Mouse (Mus musculus) testis, adult 2 months (tissue): Measurements from ENCODE around the gene Wdr62. TPM values are rescaled to one million over a fixed set of nuclear protein-coding genes. Genes with fewer than 3 reads are reported as not detected.

Experiments used
- H3K27ac ChIP-seq: fragments of 200-500 bp; 2 replicates; pipeline ENCODE4 v1.5.1; 2012; ENCODE audit warnings: low read depth, low read length; ENCODE audit not compliant: control insufficient read depth, insufficient read depth
- H3K27me3 ChIP-seq: fragments of 200-500 bp; 2 replicates; pipeline ENCODE4 v1.6.1; 2012; ENCODE audit warnings: mild to moderate bottlenecking, low read length, moderate library complexity; ENCODE audit not compliant: control insufficient read depth, insufficient read depth
- H3K36me3 ChIP-seq: fragments of 200-500 bp; 2 replicates; pipeline ENCODE4 v1.6.1; 2012; ENCODE audit warnings: mild to moderate bottlenecking, low read length; ENCODE audit not compliant: control insufficient read depth, insufficient read depth
- H3K4me1 ChIP-seq: fragments of 200-500 bp; 2 replicates; pipeline ENCODE4 v1.6.1; 2012; ENCODE audit warnings: low read length; ENCODE audit not compliant: control insufficient read depth, insufficient read depth
- H3K4me3 ChIP-seq: fragments of 200-500 bp; 2 replicates; pipeline ENCODE4 v1.5.1; 2012; ENCODE audit warnings: low read depth, mild to moderate bottlenecking, low read length, moderate library complexity, mixed read lengths; ENCODE audit not compliant: control insufficient read depth
- CTCF ChIP-seq: fragments of 200-500 bp; IDR thresholded peaks from 2 replicates; pipeline ENCODE4 v1.5.1; 2012; ENCODE audit warnings: low read depth, mild to moderate bottlenecking, inconsistent platforms, low read length, moderate library complexity; ENCODE audit not compliant: control insufficient read depth, insufficient read depth, insufficient replicate concordance
- POLR2A ChIP-seq: fragments of 200-500 bp; IDR thresholded peaks from 2 replicates; pipeline ENCODE4 v1.6.1; 2012; ENCODE audit warnings: low read depth, mild to moderate bottlenecking, inconsistent platforms, low read length, moderate library complexity; ENCODE audit not compliant: control insufficient read depth
- polyA plus RNA-seq: library from polyadenylated mRNA; depleted of rRNA; stranded (reverse); fragments of >200 nt; gene quantifications from 2 replicates; pipeline ENCODE4 v1.2.3, GENCODE M21; 2012; rRNA removed

The Wdr62 gene
- polyA plus RNA-seq, 1 experiment, result 713 TPM

DNA sequence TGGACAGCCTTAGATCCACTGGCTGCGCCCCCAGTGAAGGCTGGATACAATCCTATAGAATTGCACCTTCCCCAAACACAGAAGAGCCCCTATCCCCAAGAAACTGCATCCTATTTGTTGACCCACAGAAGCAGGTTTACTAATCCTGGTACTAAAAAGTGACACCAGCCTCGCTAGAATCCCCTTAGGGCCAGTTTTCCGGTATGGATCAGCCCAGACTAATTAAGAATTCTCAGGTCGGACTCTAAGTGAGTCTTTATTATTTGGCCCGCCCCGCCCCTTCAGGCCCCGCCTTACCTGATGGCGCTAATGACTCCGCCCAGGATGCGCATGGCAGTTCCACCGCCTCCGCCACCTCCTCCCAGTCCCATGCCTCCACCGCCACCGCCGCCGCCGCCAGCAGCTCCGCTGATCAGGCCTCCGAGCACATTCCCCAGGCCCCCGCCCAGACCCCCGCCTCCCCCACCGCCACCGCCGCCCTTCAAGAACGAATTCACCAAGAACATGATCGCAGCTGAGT, 86.6 kb downstream of the Wdr62 start:
- H3K4me1 ChIP-seq, result peaks cover 31% of the 10 kb centered on the region

DNA sequence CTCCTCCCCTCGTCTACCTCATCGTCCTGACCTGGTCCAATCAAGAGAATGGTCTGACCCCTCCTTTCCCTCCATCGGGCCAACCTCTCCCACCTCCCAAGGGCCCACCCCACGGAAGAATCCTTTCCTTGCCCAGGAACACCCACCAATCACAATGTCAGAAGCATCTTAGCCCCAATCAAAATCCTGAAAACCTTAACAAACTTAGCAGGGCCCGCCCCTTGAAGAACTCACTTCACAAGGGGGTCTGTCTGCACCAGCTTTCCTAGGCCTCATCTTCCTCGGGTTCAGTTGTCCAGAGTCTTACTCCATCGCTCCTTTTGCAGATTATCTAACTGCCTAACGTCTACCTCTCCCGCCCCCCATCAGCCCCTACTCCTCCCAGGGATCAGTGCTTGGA, 87.2 kb downstream of the Wdr62 start:
- TF ChIP-seq CTCF (no peak), POLR2A (peak; percentile 36; the same call in 1 of the 2 replicates)
- H3K27me3 ChIP-seq, result no peaks in the 10 kb centered on the region
- H3K4me3 ChIP-seq, result peak overlapping the region; percentile 90
- peaks cover 28% of the 10 kb centered on the region for H3K4me1 ChIP-seq
- H3K27ac ChIP-seq, result peak overlapping the region; percentile 73
- 0 out of 2 replicates have a peak, but pooled peaks cover 2% of the 10 kb centered on the region for H3K36me3 ChIP-seq

More for the DNA sequence above, 86.6 kb downstream of the Wdr62 start:
- peak; percentile 35; the same call in 1 of the 2 replicates for TF ChIP-seq POLR2A
- no peak for TF ChIP-seq CTCF
- peak overlapping the region; percentile 90 for H3K4me3 ChIP-seq
- no peaks in the 10 kb centered on the region for H3K27me3 ChIP-seq
- no peaks in the 10 kb centered on the region for H3K36me3 ChIP-seq
- peak overlapping the region; percentile 73 for H3K27ac ChIP-seq

DNA sequence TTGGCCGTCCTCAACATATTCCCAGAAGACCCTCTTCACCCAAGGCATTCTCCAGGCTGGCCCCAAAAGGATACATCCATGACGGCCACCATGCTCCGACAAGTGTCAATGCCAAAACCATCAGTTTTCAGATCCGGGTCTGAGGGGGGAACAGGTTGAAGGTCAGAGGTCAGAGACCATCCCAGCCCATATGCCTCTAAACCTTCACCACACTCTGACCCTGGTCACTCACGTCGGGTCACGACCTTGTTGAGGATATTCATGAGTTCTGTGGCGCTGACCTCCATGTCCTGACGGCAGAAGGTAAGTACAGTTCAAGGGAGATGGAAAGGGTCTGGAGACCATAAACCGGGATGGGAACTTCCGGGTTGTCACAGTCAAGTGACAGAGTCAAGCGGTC, 88.1 kb downstream of the Wdr62 start:
- Histone ChIP-seq H3K27me3 (no peaks in the 10 kb centered on the region), H3K36me3 (0 out of 2 replicates have a peak, but pooled peaks cover 2% of the 10 kb centered on the region), H3K27ac (no peak overlapping the region), H3K4me3 (peak overlapping the region; percentile 90), H3K4me1 (peaks cover 22% of the 10 kb centered on the region)
- no peak for TF ChIP-seq POLR2A
- no peak for TF ChIP-seq CTCF

Other genes starting within 250 kb of the Wdr62 start
- 1.1 and 1.4 TPM in 2 replicates for gene Zfp14, start 229.0 kb downstream of the Wdr62 start, polyA plus RNA-seq
- gene Zfp82, start 207.5 kb downstream of the Wdr62 start, polyA plus RNA-seq, result 0.65 and 0.67 TPM in 2 replicates
- not detected in 2 replicates for gene Gm26920, start 190.0 kb downstream of the Wdr62 start, polyA plus RNA-seq
- gene Zfp566, start 189.9 kb downstream of the Wdr62 start, polyA plus RNA-seq, result 0.43 and 0.76 TPM in 2 replicates
- 5.7 and 8.9 TPM in 2 replicates for gene Zfp260, start 185.6 kb downstream of the Wdr62 start, polyA plus RNA-seq
- 3.7 and 4.9 TPM in 2 replicates for gene Zfp382, start 158.5 kb downstream of the Wdr62 start, polyA plus RNA-seq
- 5.8 and 6.4 TPM in 2 replicates for gene Zfp146, start 110.7 kb downstream of the Wdr62 start, polyA plus RNA-seq
- 4.0 and 5.2 TPM in 2 replicates for gene Cox7a1, start 96.3 kb downstream of the Wdr62 start, polyA plus RNA-seq
- 562 and 592 TPM in 2 replicates for gene Capns1, start 81.6 kb downstream of the Wdr62 start, polyA plus RNA-seq
- 242 and 257 TPM in 2 replicates for gene Polr2i, start 48.5 kb downstream of the Wdr62 start, polyA plus RNA-seq
- 65.7 and 66.2 TPM in 2 replicates for gene Tbcb, start 48.1 kb downstream of the Wdr62 start, polyA plus RNA-seq
- 0.63 and 0.89 TPM in 2 replicates for gene Ovol3, start 44.7 kb downstream of the Wdr62 start, polyA plus RNA-seq
- gene Thap8, start 325 bp downstream of the Wdr62 start, polyA plus RNA-seq, result 1.8 and 2.3 TPM in 2 replicates
- gene Clip3, start 11.3 kb upstream of the Wdr62 start, polyA plus RNA-seq, result 4.8 and 6.6 TPM in 2 replicates
- 36.5 and 38.0 TPM in 2 replicates for gene Alkbh6, start 28.3 kb upstream of the Wdr62 start, polyA plus RNA-seq
- 7.4 and 9.6 TPM in 2 replicates for gene Syne4, start 34.4 kb upstream of the Wdr62 start, polyA plus RNA-seq
- gene E130208F15Rik, start 41.3 kb upstream of the Wdr62 start, polyA plus RNA-seq, result 0.18 and 0.28 TPM in 2 replicates
- 6.1 and 6.5 TPM in 2 replicates for gene Sdhaf1, start 43.5 kb upstream of the Wdr62 start, polyA plus RNA-seq
- gene Lrfn3, start 82.4 kb upstream of the Wdr62 start, polyA plus RNA-seq, result 0.27 and 0.35 TPM in 2 replicates
- 7.0 and 9.1 TPM in 2 replicates for gene Tyrobp, start 133.3 kb upstream of the Wdr62 start, polyA plus RNA-seq
- gene Hcst, start 139.4 kb upstream of the Wdr62 start, polyA plus RNA-seq, result 0.93 TPM in 1 of 2 replicates, not detected in the other
- 0.36 and 0.52 TPM in 2 replicates for gene Nfkbid, start 141.3 kb upstream of the Wdr62 start, polyA plus RNA-seq
- 15.1 and 15.6 TPM in 2 replicates for gene Aplp1, start 165.1 kb upstream of the Wdr62 start, polyA plus RNA-seq
- 0.31 TPM in 1 of 2 replicates, not detected in the other for gene Kirrel2, start 177.3 kb upstream of the Wdr62 start, polyA plus RNA-seq
- 0.07 and 0.12 TPM in 2 replicates for gene Nphs1, start 177.9 kb upstream of the Wdr62 start, polyA plus RNA-seq
- gene Prodh2, start 213.2 kb upstream of the Wdr62 start, polyA plus RNA-seq, result 0.10 TPM in 1 of 2 replicates, not detected in the other